Mouse (Mus musculus) layer of hippocampus, adult 9-11 months (tissue): Measurements from ENCODE around the gene Hyal2.
A peak's percentile ranks its signal among the peaks of the same experiment; 100 is the strongest.
"Not testable (repeated sequence)": the region's sequence is repeated elsewhere in the genome, so short reads cannot be mapped to it uniquely, and the experiment has no call there.

Source experiments
- DNase-seq: peaks from one replicate; pipeline ENCODE4 v3.0.0; 2022

Hyal2 gene

DNA sequence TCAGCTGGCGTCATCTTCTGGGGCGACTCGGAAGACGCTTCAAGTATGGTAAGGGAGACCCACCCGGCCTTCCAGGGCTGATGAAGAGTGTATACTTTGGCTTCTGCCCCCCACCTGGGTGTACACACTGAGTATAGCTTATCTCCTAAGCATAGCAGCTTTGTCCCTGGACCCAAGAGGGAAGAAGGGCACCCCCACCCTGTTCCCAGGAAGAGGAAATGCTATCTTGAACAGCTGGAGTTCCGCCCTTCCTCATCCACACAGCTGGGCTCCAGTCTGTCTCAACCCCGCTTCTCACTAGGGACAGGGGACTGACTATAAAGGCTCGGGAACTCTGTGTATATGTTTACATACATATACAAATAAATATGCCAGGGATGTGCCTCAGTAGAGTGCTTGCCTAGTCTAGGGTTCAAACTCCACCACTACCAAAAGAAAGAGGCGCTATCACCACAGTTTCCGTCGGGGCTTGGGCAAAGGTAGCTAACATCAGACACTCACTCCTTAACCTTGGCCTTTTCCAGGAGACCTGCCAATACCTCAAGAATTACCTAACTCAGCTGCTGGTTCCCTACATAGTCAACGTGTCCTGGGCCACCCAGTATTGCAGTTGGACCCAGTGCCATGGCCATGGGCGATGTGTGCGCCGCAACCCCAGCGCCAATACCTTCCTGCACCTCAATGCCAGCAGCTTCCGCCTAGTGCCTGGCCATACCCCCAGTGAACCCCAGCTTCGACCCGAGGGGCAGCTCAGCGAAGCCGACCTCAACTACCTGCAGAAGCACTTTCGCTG lies 4.0 kb downstream of the Hyal2 start:
- no peak for DNase-seq

DNA sequence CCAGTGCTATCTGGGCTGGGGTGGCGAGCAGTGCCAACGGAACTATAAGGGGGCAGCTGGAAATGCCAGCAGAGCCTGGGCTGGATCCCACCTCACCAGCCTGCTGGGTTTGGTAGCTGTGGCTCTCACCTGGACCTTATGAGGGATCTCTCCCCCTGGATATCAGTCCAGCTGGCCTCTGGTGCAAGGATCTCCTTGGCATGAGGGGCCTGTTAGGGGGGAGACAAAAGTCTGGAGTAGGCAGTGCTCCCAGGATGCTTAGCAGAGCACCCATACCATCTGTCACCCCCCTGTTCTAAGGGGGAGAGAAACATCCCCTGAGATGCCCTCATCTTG lies 4.5 kb downstream of the Hyal2 start:
- DNase-seq, result no peak

DNA sequence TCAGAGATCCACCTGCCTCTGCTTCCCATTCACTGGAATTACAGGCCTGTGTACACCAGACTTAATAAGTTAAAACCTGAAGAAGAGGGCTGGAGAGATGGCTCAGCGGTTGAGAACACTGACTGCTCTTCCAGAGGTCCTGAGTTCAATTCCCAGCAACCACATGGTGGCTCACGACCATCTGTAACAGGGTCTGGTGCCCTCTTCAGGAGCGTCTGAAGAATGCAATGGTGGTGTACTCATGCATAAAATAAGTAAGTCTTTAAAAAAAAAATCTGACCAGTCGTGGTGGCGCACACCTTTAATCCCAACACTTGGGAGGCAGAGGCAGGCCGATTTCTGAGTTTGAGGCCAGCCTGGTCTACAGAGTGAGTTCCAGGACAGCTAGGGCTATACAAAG lies 6.0 kb downstream of the Hyal2 start:
- DNase-seq, result not testable (repeated sequence)

DNA sequence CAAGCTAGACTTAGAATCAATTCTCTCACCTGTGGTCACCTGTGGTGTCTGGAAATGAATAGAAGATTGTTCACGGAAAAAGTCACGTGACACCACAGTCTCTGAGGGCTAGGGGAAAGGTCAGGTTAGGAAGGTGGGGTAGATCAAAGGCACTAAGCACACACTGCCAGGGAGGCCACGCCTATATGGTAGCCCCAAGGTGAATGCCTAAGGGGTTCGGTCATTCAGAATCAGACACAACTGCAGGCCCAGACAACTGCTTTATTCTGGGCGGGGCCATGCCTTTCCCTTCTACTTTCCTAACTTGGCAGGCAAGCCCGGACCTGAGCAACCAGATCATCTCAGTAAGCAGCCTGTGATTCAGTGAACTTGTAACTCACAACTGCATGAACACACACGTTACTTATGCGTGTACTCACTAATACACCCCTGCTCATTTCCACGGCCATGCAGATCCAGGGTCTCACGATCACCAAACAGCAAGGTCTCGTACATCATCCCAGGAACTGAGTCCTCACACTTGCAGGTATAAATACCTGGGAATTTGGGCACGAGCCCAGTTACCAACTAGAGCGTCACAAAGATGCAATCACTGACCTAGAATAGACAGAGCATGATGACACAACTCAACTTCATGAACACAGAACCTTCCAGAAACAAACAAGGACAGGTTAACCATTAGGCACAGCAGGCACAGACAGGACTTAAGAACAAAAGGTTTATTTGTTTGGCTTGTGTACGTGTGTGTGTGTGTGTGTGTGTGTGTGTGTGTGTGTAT lies 8.0 kb downstream of the Hyal2 start:
- no peak for DNase-seq

- no peak for DNase-seq
These were observed 8.8 kb downstream of the Hyal2 start, which contains the start of gene Hyal1 for GRCm38 (mm10) chr9:107576357-107577107. TSS of gene Hyal1 (plus strand) at chr9:107576927.

GRCm38 (mm10) chr9:107577871-107578270 lies 10.1 kb downstream of the Hyal2 start:
- no peak for DNase-seq

- no peak for DNase-seq
These were observed 10.8 kb downstream of the Hyal2 start, which contains the start of gene Naa80 for GRCm38 (mm10) chr9:107578587-107578986. TSS of gene Naa80 (plus strand) at chr9:107578887.

DNA sequence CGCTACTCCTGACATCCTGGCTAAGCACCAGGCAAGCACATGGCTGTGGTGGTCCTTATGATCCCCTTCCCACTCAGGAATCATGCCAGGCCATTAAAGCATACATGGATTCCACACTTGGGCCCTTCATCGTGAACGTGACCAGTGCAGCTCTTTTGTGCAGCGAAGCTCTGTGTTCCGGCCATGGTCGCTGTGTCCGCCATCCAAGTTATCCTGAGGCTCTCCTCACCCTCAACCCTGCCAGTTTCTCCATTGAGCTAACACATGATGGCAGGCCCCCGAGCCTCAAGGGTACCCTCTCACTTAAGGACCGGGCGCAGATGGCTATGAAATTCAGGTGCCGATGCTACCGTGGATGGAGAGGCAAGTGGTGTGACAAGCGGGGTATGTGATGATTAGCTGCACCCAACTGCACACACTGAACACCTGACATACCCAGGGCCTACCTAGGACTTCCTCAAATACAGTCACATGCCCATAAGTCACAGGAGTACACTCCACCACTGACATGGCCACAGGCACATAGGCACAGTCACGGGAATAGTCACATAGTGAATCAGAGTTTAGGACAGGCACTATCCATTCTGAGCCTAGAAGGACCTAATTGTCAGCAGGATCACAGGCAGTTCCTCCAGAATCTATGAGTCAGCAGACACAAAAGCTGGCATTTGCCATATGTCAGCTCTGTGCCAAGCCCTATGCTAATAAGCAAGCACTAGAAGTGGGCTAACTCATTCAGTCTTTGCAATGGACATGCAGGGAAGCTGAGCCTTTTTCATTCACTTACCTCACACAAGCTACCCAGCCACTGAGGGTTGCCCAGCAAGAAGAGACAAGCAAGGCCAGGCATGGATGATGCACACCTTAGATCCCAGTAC lies 11.5 kb downstream of the Hyal2 start:
- DNase-seq, result peak; percentile 71

GRCm38 (mm10) chr9:107580501-107581317 lies 13.0 kb downstream of the Hyal2 start, which contains the start of gene Hyal3:
TSS of gene Hyal3 (plus strand) at chr9:107580818.
- DNase-seq, result peak; percentile 93

GRCm38 (mm10) chr9:107581584-107581983 lies 13.8 kb downstream of the Hyal2 start:
- DNase-seq, result no peak

GRCm38 (mm10) chr9:107582509-107583062 lies 14.8 kb downstream of the Hyal2 start:
- no peak for DNase-seq

GRCm38 (mm10) chr9:107583174-107583573 lies 15.4 kb downstream of the Hyal2 start:
- DNase-seq, result no peak

- DNase-seq, result no peak
These were observed 18.8 kb downstream of the Hyal2 start for GRCm38 (mm10) chr9:107586504-107586903.

DNA sequence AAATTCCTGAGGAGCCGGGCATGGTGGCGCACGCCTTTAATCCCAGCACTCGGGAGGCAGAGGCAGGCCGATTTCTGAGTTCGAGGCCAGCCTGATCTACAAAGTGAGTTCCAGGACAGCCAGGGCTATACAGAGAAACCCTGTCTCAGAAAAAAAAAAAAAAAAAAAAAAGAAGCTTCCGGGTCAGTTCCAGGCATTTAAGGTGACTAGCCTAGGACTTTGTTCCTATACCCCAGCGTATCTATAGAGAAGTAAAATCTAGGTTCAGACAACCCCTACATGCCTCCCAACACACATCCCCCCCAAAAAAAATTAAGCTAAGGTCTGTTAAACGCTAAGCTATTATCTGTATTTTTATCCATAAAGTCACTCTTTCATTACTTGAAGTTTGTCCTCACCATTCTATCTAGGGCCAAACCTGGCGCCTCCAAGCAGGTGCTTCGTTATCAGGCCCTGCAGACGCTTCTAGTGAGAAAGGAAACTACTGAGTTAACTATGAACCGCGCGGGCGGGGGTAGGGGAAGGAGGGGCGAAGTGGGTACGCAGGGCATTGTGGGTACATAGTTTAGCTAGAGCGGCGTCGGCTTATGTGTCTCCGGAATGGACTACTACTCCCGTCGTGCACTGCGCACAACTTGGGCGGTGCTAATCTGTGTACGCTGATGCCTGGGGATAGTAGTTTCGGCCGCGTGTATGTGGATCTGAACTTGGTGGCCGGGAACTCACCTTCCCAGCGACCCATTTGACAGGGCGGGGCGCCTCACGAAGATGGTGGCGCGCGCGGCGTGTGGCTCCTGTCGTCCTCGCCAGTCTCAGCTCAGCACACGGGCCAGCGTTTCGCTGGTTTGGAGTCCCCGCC lies 19.5 kb downstream of the Hyal2 start, which contains the start of gene Ifrd2:
Gene Ifrd2, plus strand, starts transcription at position 669 of the 859 bp plus-strand sequence.
- peak; percentile 99 for DNase-seq

GRCm38 (mm10) chr9:107587833-107588639 lies 20.3 kb downstream of the Hyal2 start:
- DNase-seq, result no peak

GRCm38 (mm10) chr9:107590058-107590772 lies 22.5 kb downstream of the Hyal2 start:
- no peak for DNase-seq

DNA sequence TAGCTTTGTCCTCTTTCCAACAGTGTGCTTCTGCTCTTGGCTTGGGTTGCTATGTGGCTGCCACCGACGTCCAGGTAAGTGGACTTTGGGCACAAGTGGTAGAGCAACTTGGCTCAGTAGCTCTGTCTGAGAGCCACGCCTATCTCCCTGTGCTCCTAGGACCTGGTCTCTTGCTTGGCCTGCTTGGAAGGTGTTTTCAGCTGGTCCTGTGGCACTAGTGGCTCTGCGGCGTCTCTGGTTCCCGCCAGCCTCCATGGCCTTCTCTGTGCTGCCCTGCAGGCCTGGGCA lies 23.0 kb downstream of the Hyal2 start:
- DNase-seq, result no peak
